Mouse (Mus musculus) Patski (cell line): ENCODE results near the gene Gadd45gip1. TPM values are rescaled to one million over a fixed set of nuclear protein-coding genes. Genes with fewer than 3 reads are reported as not detected.

Source experiments
- ATAC-seq: fragments of 100-300 bp; one replicate; pipeline ENCODE4 v1.8.0; 2021
- CTCF ChIA-PET: fragments of 350-600 bp; sonication (Branson Sonifier 250); formaldehyde crosslinking; loops from one replicate; lab custom pipeline; 2022; ENCODE audit warnings: inconsistent platforms; lab: Charles Lee
- POLR2A ChIA-PET: fragments of 350-600 bp; sonication (Branson Sonifier 250); formaldehyde crosslinking; loops from one replicate; lab custom pipeline; 2022; ENCODE audit warnings: antibody characterized with exemption, inconsistent platforms; lab: Charles Lee
- DNase-seq: peaks from one replicate; pipeline ENCODE4 v3.0.0-alpha.2; 2011; ENCODE audit warnings: low read depth, low spot score
- H3K27me3 ChIP-seq: fragments of 371-371 bp; one replicate; pipeline ENCODE4 v1.5.1; 2021
- CTCF ChIP-seq: fragments of 100-300 bp; IDR thresholded peaks from one replicate; pipeline ENCODE4 v1.5.1; 2021
- in situ Hi-C: fragments of 300-500 bp; cut with MboI; formaldehyde crosslinking; loops from 3 replicates; pipeline ENCODE4 v1.11.1; 2018; ENCODE audit warnings: low pct_unique_long_range_greater_than_20kb, mixed read lengths
- polyA plus RNA-seq: library from polyadenylated mRNA; unstranded; gene quantifications from one replicate; pipeline ENCODE4 v1.2.3, GENCODE M21; 2021

The Gadd45gip1 gene
- polyA plus RNA-seq, 1 experiment from 2014 or later: 31.8 TPM

DNA sequence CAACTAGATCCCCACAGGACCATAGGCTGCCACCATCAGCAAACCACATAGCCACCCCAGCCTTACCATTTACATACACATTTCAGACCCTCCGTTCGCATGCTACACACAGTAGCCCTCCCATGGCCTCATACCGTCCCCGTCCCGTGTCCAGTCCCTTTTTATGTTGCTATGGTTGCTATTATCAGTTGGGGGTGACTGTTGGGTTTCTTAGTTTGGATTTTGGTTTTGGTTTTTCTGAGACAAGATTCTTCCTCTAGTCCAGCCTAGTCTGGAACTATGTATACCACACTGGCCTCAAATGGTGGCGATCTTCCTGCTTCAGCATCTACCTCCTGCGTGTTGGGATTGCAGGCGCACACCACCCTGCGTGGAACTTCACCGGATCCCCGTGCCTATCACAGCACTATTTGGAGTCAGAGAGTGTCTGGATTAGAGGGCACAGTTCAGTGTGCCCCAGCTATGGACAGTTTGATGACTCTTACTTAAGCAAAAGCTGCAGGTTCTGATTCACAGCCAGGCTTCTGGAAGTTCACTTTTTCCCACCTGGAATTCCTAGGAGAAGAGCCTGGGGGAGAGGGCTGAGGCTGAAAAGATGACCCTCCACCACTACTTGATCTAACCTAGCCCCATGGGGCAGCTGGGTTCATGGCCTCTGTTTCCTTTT, 44.4 kb upstream of the Gadd45gip1 start:
- POLR2A ChIA-PET: interaction anchor here (0.6 kb wide), 1 partner anchor 11 kb away, joined by 3 read pairs; no protein-coding TSS in a partner anchor
- ATAC-seq: no peak
- H3K27me3 ChIP-seq: no peaks in the 10 kb centered on the region
- CTCF ChIA-PET: interaction anchor here (0.9 to 1.1 kb wide), 2 partner anchors 9 to 11 kb away, joined by 3 to 4 read pairs; no protein-coding TSS in a partner anchor
- no peak for TF ChIP-seq CTCF
- no peak for DNase-seq
- in situ Hi-C loops: no loop called here

GRCm38 (mm10) chr8:84787523-84788302, 43.6 kb upstream of the Gadd45gip1 start:
- in situ Hi-C loops: no loop called here
- ChIA-PET POLR2A (interaction anchor here (0.6 kb wide), 1 partner anchor 12 kb away, joined by 3 read pairs; no protein-coding TSS in a partner anchor), CTCF (interaction anchor here (1.1 kb wide), 1 partner anchor 12 kb away, joined by 4 read pairs; no protein-coding TSS in a partner anchor)
- no peak for TF ChIP-seq CTCF
- ATAC-seq (no peak), DNase-seq (no peak)
- H3K27me3 ChIP-seq: no peaks in the 10 kb centered on the region

GRCm38 (mm10) chr8:84788896-84789295, 42.4 kb upstream of the Gadd45gip1 start:
- POLR2A ChIA-PET: no interaction called here
- DNase-seq: no peak
- in situ Hi-C loops: no loop called here
- TF ChIP-seq CTCF: no peak
- CTCF ChIA-PET: no interaction called here
- no peak for ATAC-seq
- no peaks in the 10 kb centered on the region for H3K27me3 ChIP-seq

DNA sequence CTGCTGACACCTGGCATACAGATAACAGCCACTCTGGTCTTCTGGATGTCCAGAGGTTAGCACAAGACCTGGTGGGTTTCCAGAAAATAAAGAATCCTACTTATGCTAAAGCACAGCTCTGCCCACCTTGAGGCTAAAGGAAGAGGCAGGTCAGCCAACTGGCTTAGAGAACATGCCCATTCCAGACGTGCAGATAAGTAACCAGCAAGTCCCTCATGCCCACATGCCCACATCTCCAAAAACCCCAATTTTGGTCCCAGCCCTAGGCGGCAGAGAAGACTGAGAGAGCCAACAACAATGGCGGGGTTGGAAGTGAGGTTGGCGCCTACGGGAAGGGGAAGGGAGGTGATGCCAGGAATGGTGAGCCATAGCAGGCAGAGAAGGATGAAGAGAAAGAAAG, 42.0 kb upstream of the Gadd45gip1 start:
- TF ChIP-seq CTCF: no peak
- ATAC-seq (no peak), DNase-seq (no peak)
- CTCF ChIA-PET: no interaction called here
- H3K27me3 ChIP-seq: no peaks in the 10 kb centered on the region
- POLR2A ChIA-PET: no interaction called here
- in situ Hi-C loops: no loop called here

- ChIA-PET CTCF (no interaction called here), POLR2A (no interaction called here)
- DNase-seq (no peak), ATAC-seq (no peak)
- in situ Hi-C loops: no loop called here
- no peak for TF ChIP-seq CTCF
- H3K27me3 ChIP-seq: no peaks in the 10 kb centered on the region
These were observed 41.4 kb upstream of the Gadd45gip1 start for GRCm38 (mm10) chr8:84789855-84790486.

DNA sequence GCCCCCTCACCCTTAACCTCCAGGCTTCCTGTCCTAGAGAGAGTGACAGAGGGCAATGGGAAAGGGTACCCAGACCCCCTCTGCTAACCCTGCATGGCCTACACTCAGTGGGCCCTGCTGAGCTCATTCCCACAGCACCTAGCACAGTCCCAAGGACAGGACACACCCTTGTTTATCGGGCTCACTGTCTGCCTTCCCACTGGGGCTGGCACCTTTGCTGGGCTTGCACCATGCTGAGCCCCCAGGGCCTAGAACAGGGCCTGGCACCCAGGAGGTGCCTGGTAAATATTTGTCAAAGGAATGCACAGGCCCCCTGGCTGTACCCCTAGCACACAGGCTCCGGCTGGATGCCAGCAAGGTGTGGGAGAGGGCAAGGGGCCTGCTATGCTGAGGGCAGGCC, 40.8 kb upstream of the Gadd45gip1 start:
- in situ Hi-C loops: no loop called here
- ChIA-PET CTCF (no interaction called here), POLR2A (interaction anchor here (0.7 kb wide), 1 partner anchor 11 kb away, joined by 3 read pairs; no protein-coding TSS in a partner anchor)
- no peak for TF ChIP-seq CTCF
- DNase-seq (no peak), ATAC-seq (no peak)
- no peaks in the 10 kb centered on the region for H3K27me3 ChIP-seq

DNA sequence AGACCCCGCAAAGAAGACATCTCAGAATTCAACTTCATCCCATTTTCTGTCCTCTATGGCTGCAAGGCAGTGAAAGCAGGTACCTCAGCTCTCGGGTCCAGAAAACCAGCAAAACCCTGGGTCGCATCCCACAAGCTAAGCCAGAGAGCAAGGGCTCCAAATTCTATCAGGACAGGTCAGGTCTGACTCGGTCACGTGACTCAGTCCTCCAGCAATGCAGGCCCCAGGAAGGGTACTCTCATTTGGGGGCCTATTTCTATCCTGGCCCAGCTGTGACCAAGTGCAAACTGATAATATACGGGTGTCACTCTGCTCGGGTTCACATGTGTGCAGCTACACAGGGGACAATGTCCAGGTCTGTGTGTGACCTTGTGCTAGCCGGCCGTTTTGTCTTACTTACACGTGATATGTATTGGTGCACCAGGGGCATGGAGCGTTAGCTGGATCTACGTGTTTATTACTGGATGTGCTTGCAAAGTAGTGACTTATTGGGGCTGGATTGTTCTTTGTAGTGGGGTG, 38.8 kb upstream of the Gadd45gip1 start:
- ChIA-PET POLR2A (no interaction called here), CTCF (interaction anchor here (1.6 kb wide), 1 partner anchor 12 kb away, joined by 3 read pairs; no protein-coding TSS in a partner anchor)
- DNase-seq (no peak), ATAC-seq (no peak)
- no peak for TF ChIP-seq CTCF
- in situ Hi-C loops: no loop called here
- no peaks in the 10 kb centered on the region for H3K27me3 ChIP-seq

GRCm38 (mm10) chr8:84793134-84793533, 38.2 kb upstream of the Gadd45gip1 start:
- TF ChIP-seq CTCF: no peak
- H3K27me3 ChIP-seq: no peaks in the 10 kb centered on the region
- DNase-seq (no peak), ATAC-seq (no peak)
- in situ Hi-C loops: no loop called here
- ChIA-PET POLR2A (no interaction called here), CTCF (interaction anchor here (1.6 kb wide), 1 partner anchor 12 kb away, joined by 3 read pairs; no protein-coding TSS in a partner anchor)

- DNase-seq: no peak
- H3K27me3 ChIP-seq: no peaks in the 10 kb centered on the region
- POLR2A ChIA-PET: no interaction called here
These were observed 37.4 kb upstream of the Gadd45gip1 start for GRCm38 (mm10) chr8:84793791-84794485.

GRCm38 (mm10) chr8:84794486-84794885, 36.8 kb upstream of the Gadd45gip1 start:
- in situ Hi-C loops: no loop called here
- CTCF ChIA-PET: interaction anchor here (0.8 to 1.3 kb wide), 2 partner anchors 21 to 54 kb away, joined by 3 read pairs; no protein-coding TSS in a partner anchor

More at GRCm38 (mm10) chr8:84793791-84794485, 37.4 kb upstream of the Gadd45gip1 start:
- in situ Hi-C loops: no loop called here
- CTCF ChIA-PET: interaction anchor here (1.3 to 1.6 kb wide), 2 partner anchors 13 to 22 kb away, joined by 3 read pairs; no protein-coding TSS in a partner anchor
- no peak for ATAC-seq
- TF ChIP-seq CTCF: no peak

More at GRCm38 (mm10) chr8:84794486-84794885, 36.8 kb upstream of the Gadd45gip1 start:
- ATAC-seq (no peak), DNase-seq (no peak)
- no peak for TF ChIP-seq CTCF
- H3K27me3 ChIP-seq: no peaks in the 10 kb centered on the region
- POLR2A ChIA-PET: no interaction called here
